Mouse (Mus musculus) liver, embryonic 15.5 days (tissue): Measurements from ENCODE around the gene Phrf1. TPM values are rescaled to one million over a fixed set of nuclear protein-coding genes. Genes with fewer than 3 reads are reported as not detected.

Experiments used
- ATAC-seq: fragments of 200-750 bp; cut with Nextera tagmentation; 2 replicates; pipeline ENCODE4 v1.8.0; 2017; ENCODE audit warnings: moderate number of reproducible peaks, mild to moderate bottlenecking, moderate library complexity; ENCODE audit not compliant: insufficient read depth
- H3K27ac ChIP-seq: fragments of 300-500 bp; sonication (generic); replicated peaks from 2 replicates; pipeline ENCODE4 v1.5.1; 2015; ENCODE audit warnings: mild to moderate bottlenecking, inconsistent platforms
- H3K27me3 ChIP-seq: fragments of 300-500 bp; sonication (generic); 2 replicates; pipeline ENCODE4 v1.6.1; 2015; ENCODE audit warnings: mild to moderate bottlenecking, inconsistent platforms
- H3K36me3 ChIP-seq: fragments of 300-500 bp; sonication (generic); replicated peaks from 2 replicates; pipeline ENCODE4 v1.6.1; 2015; ENCODE audit warnings: moderate library complexity, mild to moderate bottlenecking, inconsistent platforms
- H3K4me1 ChIP-seq: fragments of 300-500 bp; sonication (generic); replicated peaks from 2 replicates; pipeline ENCODE4 v1.6.1; 2015; ENCODE audit warnings: inconsistent platforms
- H3K4me2 ChIP-seq: fragments of 300-500 bp; sonication (generic); 2 replicates; pipeline ENCODE4 v1.6.1; 2015; ENCODE audit warnings: moderate library complexity, mild to moderate bottlenecking, inconsistent platforms
- H3K4me3 ChIP-seq: fragments of 300-500 bp; sonication (generic); replicated peaks from 2 replicates; pipeline ENCODE4 v1.5.1; 2015; ENCODE audit warnings: mild to moderate bottlenecking, inconsistent platforms
- H3K9ac ChIP-seq: fragments of 300-500 bp; sonication (generic); 2 replicates; pipeline ENCODE4 v1.6.1; 2015; ENCODE audit warnings: moderate library complexity, mild to moderate bottlenecking, inconsistent platforms
- H3K9me3 ChIP-seq: fragments of 300-500 bp; sonication (generic); replicated peaks from 2 replicates; pipeline ENCODE4 v1.6.1; 2016; ENCODE audit warnings: inconsistent platforms
- WGBS: fragments of 180-500 bp; shearing (Covaris S2); methylation state at CpG from one replicate; pipeline ENCODE4 v1.1.7; 2015; ENCODE audit warnings: mixed read lengths; ENCODE audit not compliant: insufficient replicate concordance; 5-methylcytosine and 5-hydroxymethylcytosine counted together
- polyA plus RNA-seq: library from polyadenylated mRNA; unstranded; fragments of >200 nt; fragmentation: Nextera tagmentation; extraction: Ambion mirVana; gene quantifications from 2 replicates; pipeline ENCODE4 v1.2.1, GENCODE M21; 2015

Phrf1 gene
- polyA plus RNA-seq, 1 experiment from 2014 or later, result 26.7 TPM

DNA sequence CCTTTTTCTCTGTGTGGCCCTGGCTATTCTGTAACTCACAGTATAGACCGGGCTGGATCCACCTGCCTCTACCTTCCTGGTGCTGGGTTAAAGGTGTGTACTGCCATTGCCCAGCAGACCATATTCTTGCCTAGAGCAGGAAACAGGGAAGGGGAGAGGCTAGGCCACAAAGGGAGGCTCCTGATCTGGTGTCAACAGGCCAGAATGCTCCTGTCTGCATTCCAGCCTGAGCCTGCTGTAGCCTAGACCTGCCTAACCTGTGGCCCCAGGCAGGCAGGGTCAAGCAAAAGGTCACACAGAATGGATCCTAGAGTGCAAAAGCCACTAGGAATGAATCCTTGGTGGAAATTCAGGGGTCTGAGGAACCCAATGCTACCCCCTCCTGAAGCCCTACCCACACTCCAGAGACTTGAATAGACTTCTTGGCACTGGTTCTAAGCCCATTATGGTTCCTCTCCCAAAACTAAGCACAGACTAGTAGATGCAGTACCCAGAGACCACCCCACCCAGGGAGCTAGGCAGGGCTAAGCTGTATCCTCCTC is 9.0 kb upstream of the Phrf1 start:
- Histone ChIP-seq H3K9ac (0 out of 2 replicates have a peak overlapping the region, but pooled peaks have one; percentile 81), H3K36me3 (peaks cover 35% of the 10 kb centered on the region)
- 88% methylated on average over 1 of the region's 1 CpGs for WGBS

DNA sequence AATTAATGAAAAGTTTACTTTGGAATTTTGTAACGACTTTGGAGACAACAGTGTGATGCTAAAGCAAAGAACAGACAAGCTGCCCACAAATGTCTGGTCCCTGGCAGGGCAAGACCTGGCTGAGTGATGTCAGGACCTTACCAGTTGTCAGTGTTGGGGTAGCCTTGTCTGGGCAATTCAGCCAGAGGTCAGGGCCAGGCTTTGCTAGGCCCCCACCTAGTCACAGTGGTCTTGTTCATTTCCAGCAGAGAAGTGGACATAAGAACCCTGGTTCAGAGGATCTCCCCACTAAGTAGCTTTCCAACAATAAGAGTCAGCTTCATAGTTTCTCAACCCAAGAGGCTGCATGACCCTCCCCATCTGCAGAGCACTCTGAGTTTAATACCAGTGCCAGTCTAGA is 8.2 kb upstream of the Phrf1 start:
- Histone ChIP-seq H3K9ac (peak overlapping the region; percentile 81; the same call in 1 of the 2 replicates), H3K9me3 (no peaks in the 10 kb centered on the region), H3K27ac (peak overlapping the region; percentile 85)

More for the DNA sequence above, 9.0 kb upstream of the Phrf1 start:
- Histone ChIP-seq H3K9me3 (no peaks in the 10 kb centered on the region), H3K27ac (peak overlapping the region; percentile 85), H3K27me3 (no peaks in the 10 kb centered on the region), H3K4me3 (no peak overlapping the region), H3K4me1 (peaks cover 83% of the 10 kb centered on the region), H3K4me2 (no peak overlapping the region)
- no peak for ATAC-seq

DNA sequence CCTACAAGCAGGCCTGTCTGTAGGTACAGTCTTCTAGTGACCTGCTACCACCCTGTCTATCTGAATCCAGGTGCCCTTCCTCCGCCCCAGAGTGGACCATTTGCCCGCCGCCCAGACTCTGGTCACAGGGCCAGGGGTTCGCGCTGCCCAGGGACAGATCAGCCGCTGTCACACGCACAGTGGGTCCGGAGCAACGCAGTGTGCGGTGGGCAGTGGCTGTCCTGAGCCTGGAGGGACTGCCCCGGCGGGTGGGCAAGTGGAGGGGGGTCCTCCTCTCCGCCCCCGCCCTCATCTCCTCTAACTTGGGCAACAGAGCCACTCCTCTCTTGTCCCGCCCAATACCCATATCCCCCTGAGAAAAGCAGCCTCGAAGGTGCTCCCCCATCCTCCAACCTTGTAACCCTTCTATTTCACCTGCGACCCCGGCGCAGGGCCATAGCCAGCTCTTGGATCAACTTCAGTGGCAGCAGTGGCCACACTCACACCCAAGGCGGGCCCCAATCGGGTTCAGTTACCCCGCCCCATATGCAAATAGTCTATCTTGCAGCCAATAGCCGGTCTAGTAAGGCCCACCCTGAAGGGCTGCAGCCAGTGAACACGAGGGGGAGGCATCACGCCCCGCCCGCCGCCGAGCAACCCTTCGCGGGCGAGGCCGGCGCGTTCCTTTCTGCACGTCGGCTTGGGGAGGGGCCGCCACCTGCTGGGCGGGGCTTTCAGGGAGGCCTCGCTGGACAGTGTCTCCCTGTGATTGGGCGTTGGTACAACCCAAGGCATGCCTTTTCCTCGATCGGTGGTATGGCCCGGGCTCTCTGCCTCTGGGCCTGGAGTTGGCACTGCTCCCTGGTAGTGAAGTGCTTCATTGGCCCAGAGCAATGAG is 7.1 kb upstream of the Phrf1 start:
- peak overlapping the region; percentile 81 for H3K9ac ChIP-seq
- peak; percentile 97 for ATAC-seq
- H3K4me3 ChIP-seq, result peak overlapping the region; percentile 72
- H3K27me3 ChIP-seq, result no peaks in the 10 kb centered on the region
- H3K27ac ChIP-seq, result peak overlapping the region; percentile 92
- H3K4me2 ChIP-seq, result peak overlapping the region; percentile 98
- H3K36me3 ChIP-seq, result peaks cover 35% of the 10 kb centered on the region
- WGBS, result 7% methylated on average over 44 of the region's 44 CpGs
- H3K4me1 ChIP-seq, result peaks cover 66% of the 10 kb centered on the region
- no peaks in the 10 kb centered on the region for H3K9me3 ChIP-seq

More for the DNA sequence above, 8.2 kb upstream of the Phrf1 start:
- H3K4me1 ChIP-seq, result peaks cover 76% of the 10 kb centered on the region
- no peak for ATAC-seq
- WGBS, result 72% methylated on average over 1 of the region's 1 CpGs
- peak overlapping the region; percentile 98 for H3K4me2 ChIP-seq
- H3K4me3 ChIP-seq, result peak overlapping the region; percentile 72
- no peaks in the 10 kb centered on the region for H3K27me3 ChIP-seq
- peaks cover 35% of the 10 kb centered on the region for H3K36me3 ChIP-seq

DNA sequence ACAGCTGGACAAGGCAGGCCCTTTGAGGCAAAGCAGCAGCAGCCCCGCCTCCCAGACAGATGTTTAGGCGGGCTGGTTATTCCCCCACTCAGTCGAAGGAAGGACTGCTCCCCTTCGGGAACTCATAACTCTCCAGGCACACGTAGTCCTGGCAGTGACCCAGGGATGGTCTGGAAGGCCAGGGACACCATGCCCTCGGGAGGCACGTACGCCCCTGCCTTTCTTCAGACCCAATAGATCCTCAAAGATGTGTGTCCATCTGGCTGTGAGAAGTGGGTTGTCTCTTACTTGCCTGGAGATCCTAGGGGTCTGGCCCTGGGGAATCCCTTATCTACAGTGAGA is 6.5 kb upstream of the Phrf1 start:
- peak overlapping the region; percentile 64 for H3K9ac ChIP-seq
- peaks cover 35% of the 10 kb centered on the region for H3K36me3 ChIP-seq
- H3K4me3 ChIP-seq, result peak overlapping the region; percentile 72
- no peaks in the 10 kb centered on the region for H3K27me3 ChIP-seq
- H3K4me2 ChIP-seq, result peak overlapping the region; percentile 98
- no peak for ATAC-seq
- H3K9me3 ChIP-seq, result no peaks in the 10 kb centered on the region
- H3K4me1 ChIP-seq, result peaks cover 60% of the 10 kb centered on the region
- H3K27ac ChIP-seq, result peak overlapping the region; percentile 92
- 12% methylated on average over 8 of the region's 8 CpGs for WGBS

DNA sequence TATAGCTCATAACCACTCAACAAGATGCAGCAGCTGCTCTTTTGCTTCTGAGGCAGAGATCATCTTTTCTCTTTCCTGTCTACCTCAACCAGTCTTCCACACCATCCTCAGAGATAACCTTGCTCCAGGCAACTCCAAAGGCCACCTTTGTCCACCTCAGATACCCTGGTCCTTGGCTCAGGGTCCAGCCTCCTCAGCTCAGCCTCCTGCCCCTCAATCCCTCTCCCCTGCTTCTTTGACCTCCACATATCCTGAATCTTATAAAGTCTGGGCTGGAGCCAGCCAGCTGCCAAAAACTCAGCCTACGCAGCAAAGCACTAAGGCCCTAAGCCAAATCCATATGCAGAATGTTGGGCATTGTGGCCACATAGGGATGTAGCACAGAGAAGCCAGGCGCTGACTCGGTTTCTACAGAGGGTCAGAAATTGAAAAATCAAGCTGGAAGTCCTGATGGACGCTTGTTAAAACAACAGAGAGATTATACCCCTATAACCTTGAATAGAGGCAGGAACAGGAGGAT is 5.8 kb upstream of the Phrf1 start:
- H3K27ac ChIP-seq, result peak overlapping the region; percentile 92
- H3K27me3 ChIP-seq, result no peaks in the 10 kb centered on the region
- no peak overlapping the region for H3K4me3 ChIP-seq
- peak overlapping the region; percentile 98 for H3K4me2 ChIP-seq
- H3K9me3 ChIP-seq, result no peaks in the 10 kb centered on the region
- ATAC-seq, result no peak
- 77% methylated on average over 4 of the region's 4 CpGs for WGBS
- H3K9ac ChIP-seq, result peak overlapping the region; percentile 64; the same call in 1 of the 2 replicates
- peaks cover 54% of the 10 kb centered on the region for H3K4me1 ChIP-seq
- peaks cover 28% of the 10 kb centered on the region for H3K36me3 ChIP-seq

DNA sequence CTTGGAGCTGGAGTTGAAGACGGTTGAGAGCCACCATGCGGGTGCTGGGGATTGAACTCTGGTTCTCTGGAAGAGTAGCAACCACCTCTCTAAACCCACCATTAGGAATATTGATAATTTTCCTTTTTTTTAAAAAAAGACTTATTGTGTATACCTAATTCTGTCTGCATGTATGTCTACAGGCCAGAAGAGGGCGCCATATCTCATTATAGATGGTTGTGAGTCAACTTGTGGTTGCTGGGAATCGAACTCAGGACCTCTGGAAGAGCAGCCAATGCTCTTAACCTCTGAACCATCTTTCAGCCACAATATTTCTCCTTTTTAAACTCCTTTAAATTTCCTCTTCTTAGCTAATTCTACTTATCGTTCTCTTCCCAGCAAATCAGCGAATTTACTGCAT is 2.0 kb upstream of the Phrf1 start:
- no peak overlapping the region for H3K27ac ChIP-seq
- no peak overlapping the region for H3K4me3 ChIP-seq
- no peak overlapping the region for H3K9ac ChIP-seq
- peaks cover 42% of the 10 kb centered on the region for H3K4me1 ChIP-seq
- H3K36me3 ChIP-seq, result peaks cover 12% of the 10 kb centered on the region
- no peaks in the 10 kb centered on the region for H3K9me3 ChIP-seq
- no peaks in the 10 kb centered on the region for H3K27me3 ChIP-seq
- no peak for ATAC-seq
- WGBS, result 75% methylated on average over 6 of the region's 6 CpGs
- no peak overlapping the region for H3K4me2 ChIP-seq

DNA sequence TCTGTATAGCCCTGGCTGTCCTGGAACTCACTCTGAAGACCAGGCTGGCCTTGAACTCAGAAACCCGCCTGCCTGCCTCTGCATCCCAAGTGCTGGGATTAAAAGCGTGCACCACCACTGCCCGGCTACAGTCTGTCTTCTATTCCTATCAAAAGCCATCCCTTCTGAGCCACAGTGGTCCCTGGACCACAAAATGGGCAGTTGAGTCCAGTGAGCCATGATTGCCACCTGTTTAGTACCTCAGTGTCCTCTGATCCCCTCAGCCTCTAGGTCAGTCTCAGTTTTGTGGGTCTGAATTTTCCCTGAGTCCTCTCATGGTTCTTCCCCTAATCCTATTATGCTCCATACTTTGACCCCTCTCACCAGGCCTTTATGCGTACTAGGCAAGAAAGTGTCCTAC is 788 bp upstream of the Phrf1 start:
- Histone ChIP-seq H3K9ac (peak overlapping the region; percentile 85; the same call in 1 of the 2 replicates), H3K9me3 (no peaks in the 10 kb centered on the region), H3K4me2 (peak overlapping the region; percentile 72), H3K27me3 (no peaks in the 10 kb centered on the region), H3K4me1 (peaks cover 31% of the 10 kb centered on the region), H3K4me3 (peak overlapping the region; percentile 71), H3K27ac (peak overlapping the region; percentile 61; the same call in 1 of the 2 replicates), H3K36me3 (peaks cover 24% of the 10 kb centered on the region)
- 73% methylated on average over 4 of the region's 4 CpGs for WGBS
- ATAC-seq, result no peak

DNA sequence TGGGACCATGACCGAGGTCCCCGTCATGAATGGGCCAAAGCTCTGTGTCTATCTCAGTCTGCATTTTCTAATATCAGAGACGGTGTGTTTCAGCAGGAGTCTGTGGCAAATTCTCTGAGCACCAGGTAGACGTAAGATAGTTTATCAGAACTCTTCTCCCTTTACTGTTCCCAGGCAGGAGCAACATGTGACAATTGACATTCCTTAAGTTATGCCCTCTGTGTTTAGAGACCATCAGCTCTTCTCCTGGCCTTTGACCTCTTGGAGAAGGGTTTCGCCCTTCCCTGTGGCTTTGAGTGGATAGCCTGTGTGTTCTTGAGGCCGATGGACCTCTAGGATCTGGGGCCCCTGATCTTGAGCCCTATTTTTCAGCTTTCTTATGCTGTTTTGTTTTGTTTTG is 1.1 kb downstream of the Phrf1 start:
- Histone ChIP-seq H3K4me2 (peak overlapping the region; percentile 72), H3K36me3 (peaks cover 44% of the 10 kb centered on the region), H3K27me3 (no peaks in the 10 kb centered on the region), H3K9ac (peak overlapping the region; percentile 85), H3K9me3 (no peaks in the 10 kb centered on the region), H3K27ac (peak overlapping the region; percentile 91; the same call in 1 of the 2 replicates), H3K4me1 (peaks cover 26% of the 10 kb centered on the region), H3K4me3 (peak overlapping the region; percentile 71)
- ATAC-seq, result no peak
- 32% methylated on average over 6 of the region's 6 CpGs for WGBS

DNA sequence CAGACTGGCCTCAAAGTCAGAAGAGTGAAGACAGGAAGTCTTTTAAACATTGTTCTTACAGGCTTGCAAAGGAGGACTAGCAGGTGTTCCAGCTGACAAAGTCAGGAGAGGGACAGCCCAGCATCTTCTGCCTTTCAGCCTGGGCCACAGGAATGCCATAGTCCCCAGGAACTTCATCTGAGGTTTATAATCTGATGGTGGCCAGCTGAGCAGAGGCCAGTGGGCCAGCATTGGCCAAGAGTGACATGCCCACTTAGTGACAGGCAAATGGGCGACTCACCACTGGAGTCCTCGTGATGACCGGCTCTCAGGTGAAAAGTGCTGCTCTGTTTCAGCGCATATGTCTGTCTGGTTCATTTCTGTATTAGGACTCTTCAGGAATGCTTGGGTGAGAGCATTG is 2.0 kb downstream of the Phrf1 start:
- H3K36me3 ChIP-seq, result peaks cover 52% of the 10 kb centered on the region
- no peak overlapping the region for H3K9ac ChIP-seq
- H3K27ac ChIP-seq, result no peak overlapping the region
- no peak for ATAC-seq
- peak overlapping the region; percentile 72 for H3K4me2 ChIP-seq
- 86% methylated on average over 4 of the region's 4 CpGs for WGBS
- H3K4me3 ChIP-seq, result peak overlapping the region; percentile 71
- H3K4me1 ChIP-seq, result peaks cover 26% of the 10 kb centered on the region
- H3K9me3 ChIP-seq, result no peaks in the 10 kb centered on the region
- no peaks in the 10 kb centered on the region for H3K27me3 ChIP-seq

DNA sequence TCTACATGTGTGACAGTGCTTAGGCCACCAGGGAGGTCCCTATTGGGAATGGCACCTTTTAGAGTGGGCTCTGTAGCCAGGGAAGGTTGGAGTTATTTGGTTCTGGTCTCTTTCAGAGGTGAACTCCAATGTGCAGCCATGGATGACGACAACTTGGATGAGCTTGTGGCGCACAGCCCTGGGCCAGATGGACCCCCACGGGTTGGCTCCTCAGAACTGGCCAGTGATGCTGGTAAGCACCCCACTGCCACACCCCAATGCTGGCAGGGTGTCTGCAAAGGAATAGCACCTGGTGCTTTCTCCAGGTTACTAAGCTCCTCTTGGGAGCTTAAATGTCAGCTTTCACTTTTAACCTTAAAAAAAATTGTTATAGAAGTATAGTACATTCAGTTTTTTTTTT is 2.5 kb downstream of the Phrf1 start:
- Histone ChIP-seq H3K4me2 (no peak overlapping the region), H3K27me3 (no peaks in the 10 kb centered on the region), H3K4me3 (no peak overlapping the region; the same call in 1 of the 2 replicates), H3K4me1 (peaks cover 26% of the 10 kb centered on the region), H3K36me3 (peaks cover 58% of the 10 kb centered on the region), H3K27ac (no peak overlapping the region), H3K9me3 (no peaks in the 10 kb centered on the region), H3K9ac (no peak overlapping the region)
- 77% methylated on average over 3 of the region's 3 CpGs for WGBS
- ATAC-seq, result no peak

DNA sequence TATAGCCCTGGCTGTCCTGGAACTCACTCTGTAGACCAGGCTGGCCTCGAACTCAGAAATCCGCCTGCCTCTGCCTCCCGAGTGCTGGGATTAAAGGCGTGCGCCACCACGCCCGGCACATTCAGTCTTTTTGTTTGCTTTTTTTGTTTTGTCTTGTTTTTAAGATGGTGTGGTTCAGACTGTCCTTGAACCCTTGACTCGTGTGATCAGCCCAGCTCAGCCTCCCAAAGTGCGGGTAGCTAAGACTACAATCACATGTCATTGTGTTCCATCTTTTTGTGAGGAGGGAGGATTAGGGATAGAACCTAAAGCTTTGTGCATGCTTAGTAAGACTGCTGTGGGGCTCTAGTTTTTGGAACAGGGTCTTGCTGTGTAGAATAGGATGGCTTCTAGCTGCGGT is 3.0 kb downstream of the Phrf1 start:
- Histone ChIP-seq H3K27ac (no peak overlapping the region), H3K4me1 (peaks cover 26% of the 10 kb centered on the region), H3K4me3 (no peak overlapping the region), H3K36me3 (peaks cover 60% of the 10 kb centered on the region), H3K27me3 (no peaks in the 10 kb centered on the region), H3K9ac (no peak overlapping the region), H3K9me3 (no peaks in the 10 kb centered on the region), H3K4me2 (no peak overlapping the region)
- WGBS, result 84% methylated on average over 10 of the region's 10 CpGs
- ATAC-seq, result no peak
